28 mouse cellular contexts compared by ENCODE assay signal in the genomic region with DNA sequence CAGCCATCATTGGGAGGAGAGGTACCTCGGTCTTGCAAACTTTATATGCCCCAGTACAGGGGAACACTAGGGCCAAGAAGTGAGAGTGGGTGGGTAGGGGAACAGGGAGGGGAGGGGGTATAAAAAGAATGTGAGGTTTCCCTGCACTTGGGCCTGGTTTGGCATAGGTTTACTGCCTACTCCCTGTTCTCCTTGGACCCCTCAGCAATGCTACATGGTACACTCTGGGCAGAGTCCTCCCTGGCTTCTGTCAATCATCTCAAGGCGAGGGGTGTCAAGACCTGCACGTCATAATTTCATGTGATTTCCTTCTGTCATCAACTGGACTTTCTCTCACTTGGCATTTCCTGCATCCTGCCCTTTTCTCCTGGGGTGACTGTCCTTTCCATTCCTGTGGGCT.
DNase-seq lines count a peak whose midpoint lies in the region; ATAC-seq and TF ChIP-seq lines count a peak whose summit lies in the region.
"Had no signal": no experiment of that assay in that cellular context is flagged by ENCODE, and none has a peak within 500 bp of the region (broad histone marks: within the 10 kb centered on the region; RNA-seq: fewer than 3 reads in every experiment).

No protein-coding gene starts in this region.

- H3K27me3 ChIP-seq in heart, adult 2 months (ENCODE audit: control insufficient read depth, insufficient read depth, low read length) = no peaks in the 10 kb centered on the region
- no peaks in the 10 kb centered on the region for H3K27me3 ChIP-seq in kidney, embryonic 14.5 days (ENCODE audit: control insufficient read depth, insufficient read depth, low read length)
- H3K27me3 ChIP-seq in neural tube, embryonic 12.5 days (replicated peaks) = no peaks in the 10 kb centered on the region
- no peaks in the 10 kb centered on the region for H3K27me3 ChIP-seq in neural tube, embryonic 15.5 days (replicated peaks)
- H3K27me3 ChIP-seq: embryonic facial prominence, embryonic 12.5 days; forebrain, embryonic 15.5 days; heart, embryonic 12.5 days; heart, embryonic 15.5 days had no signal

- TF ChIP-seq CTCF in heart, adult 2 months (IDR thresholded peaks at IDR 0.05) = no peak

- no peaks in the 10 kb centered on the region for H3K79me2 ChIP-seq in heart, adult 2 months (replicated peaks; ENCODE audit: control insufficient read depth, insufficient read depth, low read length)

- no peak for TF ChIP-seq EP300 in heart, adult 2 months (IDR thresholded peaks at IDR 0.05; ENCODE audit: insufficient read depth, low read depth, low read length)

- 64% methylated on average over 3 of the region's 3 CpGs for WGBS in heart, adult 2 months
- 79% methylated on average over 3 of the region's 3 CpGs for WGBS in kidney, embryonic 14.5 days
- 85% methylated on average over 3 of the region's 3 CpGs for WGBS in neural tube, embryonic 12.5 days
- 83% methylated on average over 3 of the region's 3 CpGs for WGBS in neural tube, embryonic 15.5 days

- H3K4me1 ChIP-seq in heart, adult 2 months (ENCODE audit: control insufficient read depth, insufficient read depth, low read length) = no peaks in the 10 kb centered on the region
- peaks cover 3% of the 10 kb centered on the region; the same call in 1 of the 2 replicates for H3K4me1 ChIP-seq in kidney, embryonic 14.5 days (ENCODE audit: control insufficient read depth, insufficient read depth, low read length)
- peaks cover 13% of the 10 kb centered on the region for H3K4me1 ChIP-seq in neural tube, embryonic 12.5 days
- peaks cover 8% of the 10 kb centered on the region for H3K4me1 ChIP-seq in neural tube, embryonic 15.5 days
- H3K4me1 ChIP-seq: embryonic facial prominence, embryonic 15.5 days; heart, embryonic 15.5 days had no signal

- intact Hi-C loops in heart, adult 2 months (cut with DNase I) = no loop called here

- no peaks in the 10 kb centered on the region for H3K9me3 ChIP-seq in kidney, embryonic 14.5 days (ENCODE audit: control insufficient read depth, low read length)
- no peaks in the 10 kb centered on the region for H3K9me3 ChIP-seq in neural tube, embryonic 12.5 days
- 0 out of 2 replicates have a peak, but pooled peaks cover 3% of the 10 kb centered on the region for H3K9me3 ChIP-seq in neural tube, embryonic 15.5 days (replicated peaks)
- H3K9me3 ChIP-seq: embryonic facial prominence, embryonic 12.5 days; embryonic facial prominence, embryonic 15.5 days; forebrain, embryonic 15.5 days; heart, embryonic 15.5 days had no signal

- TF ChIP-seq POLR2A in heart, adult 2 months (IDR thresholded peaks at IDR 0.05; ENCODE audit: insufficient read depth, low read depth, low read length) = no peak

- peak; percentile 45 for ATAC-seq in kidney, embryonic 14.5 days (ENCODE audit: low FRiP score, low TSS enrichment)
- 0 out of 2 replicates have a peak, but pooled peaks have one; percentile 21 for ATAC-seq in neural tube, embryonic 12.5 days (ENCODE audit: low FRiP score, low read depth)
- no peak; the same call in 1 of the 2 replicates for ATAC-seq in neural tube, embryonic 15.5 days (ENCODE audit: low FRiP score)
- no peak for ATAC-seq in erythroblast, adult 5-6 weeks (replicated peaks; ENCODE audit: low FRiP score, poor library complexity, severe bottlenecking)
- ATAC-seq: CD4-positive, CD25-positive, alpha-beta regulatory T cell, adult 4 months; hindbrain, postnatal 0 days; inflammation-experienced regulatory T-cells, adult 6 months had no signal

- no peaks in the 10 kb centered on the region for H3K36me3 ChIP-seq in heart, adult 2 months (ENCODE audit: control insufficient read depth, insufficient read depth, low read length)
- no peaks in the 10 kb centered on the region for H3K36me3 ChIP-seq in kidney, embryonic 14.5 days (ENCODE audit: control insufficient read depth, insufficient read depth, low read length)
- H3K36me3 ChIP-seq in neural tube, embryonic 12.5 days = no peaks in the 10 kb centered on the region
- no peaks in the 10 kb centered on the region for H3K36me3 ChIP-seq in neural tube, embryonic 15.5 days
- H3K36me3 ChIP-seq: embryonic facial prominence, embryonic 12.5 days; embryonic facial prominence, embryonic 15.5 days; forebrain, embryonic 15.5 days; heart, embryonic 12.5 days; heart, embryonic 15.5 days had no signal

- peak; percentile 74 for DNase-seq in heart, adult 11 months
- no peak for DNase-seq in heart, adult 2 months
- no peak for DNase-seq in kidney, adult 11 months
- no peak for DNase-seq in neural tube, embryonic 10.5 days (ENCODE audit: extremely low spot score, low spot score)
- DNase-seq: adrenal gland, adult 2 months; adrenal gland, postnatal 14 days; cerebellum, adult 11 months; cerebellum, adult 2 months; cerebellum, adult 9-11 months; cerebellum, postnatal 25 days; gastrocnemius, postnatal 10 days; gastrocnemius, postnatal 36 days; heart, postnatal 10 days; heart, postnatal 36 days had no signal

- no peak overlapping the region for H3K4me3 ChIP-seq in heart, adult 2 months
- H3K4me3 ChIP-seq in kidney, embryonic 14.5 days (ENCODE audit: low read length) = no peak overlapping the region
- H3K4me3 ChIP-seq in neural tube, embryonic 12.5 days = no peak overlapping the region
- H3K4me3 ChIP-seq in neural tube, embryonic 15.5 days (replicated peaks) = no peak overlapping the region
- H3K4me3 ChIP-seq: embryonic facial prominence, embryonic 12.5 days; embryonic facial prominence, embryonic 15.5 days; erythroblast, embryonic 14.5 days; forebrain, embryonic 15.5 days; heart, embryonic 12.5 days; heart, embryonic 15.5 days had no signal

- no peak overlapping the region for H3K9ac ChIP-seq in heart, adult 2 months (ENCODE audit: low read depth, low read length)
- H3K9ac ChIP-seq in kidney, embryonic 14.5 days (ENCODE audit: low read depth, low read length) = no peak overlapping the region
- no peak overlapping the region for H3K9ac ChIP-seq in neural tube, embryonic 12.5 days
- no peak overlapping the region for H3K9ac ChIP-seq in neural tube, embryonic 15.5 days (replicated peaks)
- H3K9ac ChIP-seq: embryonic facial prominence, embryonic 12.5 days; embryonic facial prominence, embryonic 15.5 days; forebrain, embryonic 15.5 days; heart, embryonic 12.5 days; heart, embryonic 15.5 days; hindbrain, embryonic 14.5 days had no signal

- H3K27ac ChIP-seq in heart, adult 2 months = no peak overlapping the region
- no peak overlapping the region for H3K27ac ChIP-seq in kidney, embryonic 14.5 days (ENCODE audit: low read depth, low read length)
- H3K27ac ChIP-seq in neural tube, embryonic 12.5 days = 0 out of 2 replicates have a peak overlapping the region, but pooled peaks have one; percentile 7
- H3K27ac ChIP-seq in neural tube, embryonic 15.5 days (replicated peaks) = peak overlapping the region; percentile 45
- H3K27ac ChIP-seq: embryonic facial prominence, embryonic 12.5 days; embryonic facial prominence, embryonic 15.5 days; forebrain, embryonic 15.5 days; heart, embryonic 15.5 days; hindbrain, embryonic 14.5 days; hindbrain, postnatal 0 days had no signal

- H3K4me2 ChIP-seq in kidney, embryonic 14.5 days (replicated peaks; ENCODE audit: low read depth, low read length) = no peak overlapping the region
- no peak overlapping the region for H3K4me2 ChIP-seq in neural tube, embryonic 12.5 days (replicated peaks)
- H3K4me2 ChIP-seq in neural tube, embryonic 15.5 days = no peak overlapping the region
- H3K4me2 ChIP-seq: embryonic facial prominence, embryonic 12.5 days; embryonic facial prominence, embryonic 15.5 days; forebrain, embryonic 15.5 days; heart, embryonic 12.5 days; heart, embryonic 15.5 days; hindbrain, embryonic 14.5 days had no signal

Comparison
In these comparisons a context has a peak if more than half of its experiments do, and no peak if none do; other contexts are left out.
1. ATAC-seq: peak in kidney, embryonic 14.5 days (single experiment) and neural tube, embryonic 12.5 days (single experiment); none in neural tube, embryonic 15.5 days (single experiment) and erythroblast, adult 5-6 weeks (single experiment).
2. H3K27ac ChIP-seq: peak in neural tube, embryonic 12.5 days (single experiment) and neural tube, embryonic 15.5 days (single experiment); none in heart, adult 2 months (single experiment) and kidney, embryonic 14.5 days (single experiment).